Mouse (Mus musculus) hindbrain, postnatal 0 days (tissue): ENCODE measurements around the gene Senp1. TPM values are rescaled to one million over a fixed set of nuclear protein-coding genes. Genes with fewer than 3 reads are reported as not detected.

Source experiments
- ATAC-seq: fragments of 200-750 bp; cut with Nextera tagmentation; 2 replicates; pipeline ENCODE4 v1.8.0; 2017; ENCODE audit warnings: mild to moderate bottlenecking, moderate TSS enrichment, moderate library complexity
- DNase-seq: peaks from one replicate; pipeline ENCODE4 v3.0.0-alpha.2; 2015; ENCODE audit warnings: low spot score
- H3K27ac ChIP-seq: fragments of 300-500 bp; sonication (generic); 2 replicates; pipeline ENCODE4 v1.5.1; 2014; ENCODE audit warnings: mild to moderate bottlenecking
- H3K27me3 ChIP-seq: fragments of 300-500 bp; sonication (generic); 2 replicates; pipeline ENCODE4 v1.6.1; 2014; ENCODE audit warnings: low read length, mixed read lengths; ENCODE audit not compliant: insufficient read depth
- H3K36me3 ChIP-seq: fragments of 300-500 bp; sonication (generic); 2 replicates; pipeline ENCODE4 v1.6.1; 2014; ENCODE audit warnings: low read length, mixed read lengths; ENCODE audit not compliant: insufficient read depth
- H3K4me1 ChIP-seq: fragments of 300-500 bp; sonication (generic); 2 replicates; pipeline ENCODE4 v1.6.1; 2014; ENCODE audit warnings: antibody characterized with exemption, low read length, mixed read lengths; ENCODE audit not compliant: insufficient read depth
- H3K4me2 ChIP-seq: fragments of 300-500 bp; sonication (generic); 2 replicates; pipeline ENCODE4 v1.6.1; 2014; ENCODE audit warnings: low read depth, mild to moderate bottlenecking, low read length, moderate library complexity, mixed read lengths
- H3K4me3 ChIP-seq: fragments of 300-500 bp; sonication (generic); 2 replicates; pipeline ENCODE4 v1.5.1; 2014; ENCODE audit warnings: low read length
- H3K9ac ChIP-seq: fragments of 300-500 bp; sonication (generic); replicated peaks from 2 replicates; pipeline ENCODE4 v1.6.1; 2014; ENCODE audit warnings: mild to moderate bottlenecking, low read length, moderate library complexity, mixed read lengths
- H3K9me3 ChIP-seq: fragments of 300-500 bp; sonication (generic); 2 replicates; pipeline ENCODE4 v1.6.1; 2016; ENCODE audit warnings: low read length, mixed read lengths
- CTCF ChIP-seq: IDR thresholded peaks from 2 replicates; pipeline ENCODE4 v1.5.1; 2016; ENCODE audit warnings: antibody characterized with exemption, control low read depth, low read depth
- WGBS: fragments of 180-500 bp; shearing (Covaris S2); extraction: QIAGEN DNeasy Blood & Tissue Kit; methylation state at CpG from one replicate; pipeline ENCODE4 v1.1.7; 2014; 5-methylcytosine and 5-hydroxymethylcytosine counted together
- polyA plus RNA-seq: library from polyadenylated mRNA; unstranded; fragments of >200 nt; fragmentation: Nextera tagmentation; extraction: Ambion mirVana; gene quantifications from 2 replicates; pipeline ENCODE4 v1.2.1, GENCODE M21; 2015
- total RNA-seq: library from RNA; depleted of rRNA; stranded (reverse); fragments of >200 nt; gene quantifications from 2 replicates; pipeline ENCODE4 v1.2.3, GENCODE M21; 2014

Senp1 gene
- total and polyA plus RNA-seq, 2 experiments from 2014 or later, result 12.5 to 15.0 TPM

GRCm38 (mm10) chr15:98096957-98097356 is 3.4 kb upstream of the Senp1 start:
- ATAC-seq, result no peak

GRCm38 (mm10) chr15:98094905-98095304 is 1.4 kb upstream of the Senp1 start:
- H3K9me3 ChIP-seq, result no peaks in the 10 kb centered on the region
- no peak for TF ChIP-seq CTCF
- H3K27ac ChIP-seq, result no peak overlapping the region
- DNase-seq, result no peak
- no peak for ATAC-seq
- H3K4me1 ChIP-seq, result peaks cover 11% of the 10 kb centered on the region; the same call in 1 of the 2 replicates
- 94% methylated on average over 12 of the region's 12 CpGs for WGBS
- H3K36me3 ChIP-seq, result no peaks in the 10 kb centered on the region
- no peak overlapping the region for H3K4me2 ChIP-seq
- H3K4me3 ChIP-seq, result no peak overlapping the region
- no peaks in the 10 kb centered on the region for H3K27me3 ChIP-seq
- H3K9ac ChIP-seq, result no peak overlapping the region

More at GRCm38 (mm10) chr15:98096957-98097356, 3.4 kb upstream of the Senp1 start:
- 57% methylated on average over 3 of the region's 3 CpGs for WGBS
- Histone ChIP-seq H3K4me3 (no peak overlapping the region), H3K4me2 (no peak overlapping the region), H3K9me3 (no peaks in the 10 kb centered on the region), H3K9ac (no peak overlapping the region), H3K36me3 (no peaks in the 10 kb centered on the region), H3K4me1 (0 out of 2 replicates have a peak, but pooled peaks cover 5% of the 10 kb centered on the region), H3K27ac (no peak overlapping the region), H3K27me3 (no peaks in the 10 kb centered on the region)
- peak; percentile 38 for TF ChIP-seq CTCF
- no peak for DNase-seq

- DNase-seq (no peak), ATAC-seq (no peak)
- TF ChIP-seq CTCF, result no peak
- peak within 1 kb of the TSS; percentile 98 for H3K27ac ChIP-seq
- H3K9me3 ChIP-seq, result no peaks in the 10 kb centered on the region
- H3K9ac ChIP-seq, result peak within 1 kb of the TSS; percentile 67
- under 1% methylated on average over 27 of the region's 30 CpGs for WGBS
- H3K4me1 ChIP-seq, result peaks cover 11% of the 10 kb centered on the region; the same call in 1 of the 2 replicates
- no peaks in the 10 kb centered on the region for H3K36me3 ChIP-seq
- peak within 1 kb of the TSS; percentile 59 for H3K4me2 ChIP-seq
- peak within 1 kb of the TSS; percentile 86 for H3K4me3 ChIP-seq
- no peaks in the 10 kb centered on the region for H3K27me3 ChIP-seq
Measured at GRCm38 (mm10) chr15:98092372-98093120, 998 bp downstream of the Senp1 start, which contains the start of gene Pfkm. TSS of gene Pfkm (plus strand) at chr15:98092589.

- Histone ChIP-seq H3K9ac (no peak overlapping the region), H3K27ac (no peak overlapping the region), H3K36me3 (no peaks in the 10 kb centered on the region), H3K4me3 (peak overlapping the region; percentile 86; the same call in 1 of the 2 replicates), H3K9me3 (no peaks in the 10 kb centered on the region), H3K27me3 (no peaks in the 10 kb centered on the region), H3K4me1 (peaks cover 11% of the 10 kb centered on the region; the same call in 1 of the 2 replicates), H3K4me2 (peak overlapping the region; percentile 59)
- WGBS, result 42% methylated on average over 4 of the region's 4 CpGs
- TF ChIP-seq CTCF, result no peak
- DNase-seq (no peak), ATAC-seq (no peak)
Measured at GRCm38 (mm10) chr15:98091841-98092240, 1.7 kb downstream of the Senp1 start.

GRCm38 (mm10) chr15:98089421-98090183 is 3.9 kb downstream of the Senp1 start:
- Histone ChIP-seq H3K27ac (no peak overlapping the region), H3K4me3 (no peak overlapping the region), H3K4me1 (peaks cover 11% of the 10 kb centered on the region; the same call in 1 of the 2 replicates), H3K27me3 (no peaks in the 10 kb centered on the region), H3K36me3 (peaks cover 4% of the 10 kb centered on the region; the same call in 1 of the 2 replicates), H3K9ac (no peak overlapping the region), H3K4me2 (no peak overlapping the region), H3K9me3 (no peaks in the 10 kb centered on the region)
- peak; percentile 64 for TF ChIP-seq CTCF
- 79% methylated on average over 9 of the region's 9 CpGs for WGBS
- ATAC-seq, result no peak
- peak; percentile 20 for DNase-seq

- H3K9me3 ChIP-seq, result no peaks in the 10 kb centered on the region
- no peak overlapping the region for H3K27ac ChIP-seq
- H3K4me2 ChIP-seq, result no peak overlapping the region
- peaks cover 9% of the 10 kb centered on the region; the same call in 1 of the 2 replicates for H3K4me1 ChIP-seq
- no peak overlapping the region for H3K9ac ChIP-seq
- WGBS, result 83% methylated on average over 1 of the region's 1 CpGs
- no peak for ATAC-seq
- H3K4me3 ChIP-seq, result no peak overlapping the region
- no peak for DNase-seq
- no peaks in the 10 kb centered on the region for H3K27me3 ChIP-seq
- no peak for TF ChIP-seq CTCF
- peaks cover 4% of the 10 kb centered on the region; the same call in 1 of the 2 replicates for H3K36me3 ChIP-seq
Measured at GRCm38 (mm10) chr15:98088889-98089288, 4.7 kb downstream of the Senp1 start.
